Mouse (Mus musculus) left cerebral cortex, adult 11 months (tissue): ENCODE results near the gene Gm10570.

Experiments used
- DNase-seq: peaks from one replicate; pipeline ENCODE4 v3.0.0; 2022; ENCODE audit warnings: low spot score

Gm10570 gene

GRCm38 (mm10) chr4:130304746-130305145, 3.7 kb downstream of the Gm10570 start:
- no peak for DNase-seq

- no peak for DNase-seq
Measured at GRCm38 (mm10) chr4:130302285-130302870, 6.1 kb downstream of the Gm10570 start.

GRCm38 (mm10) chr4:130299629-130300018, 8.8 kb downstream of the Gm10570 start:
- DNase-seq = no peak

GRCm38 (mm10) chr4:130298877-130299628, 9.4 kb downstream of the Gm10570 start:
- DNase-seq = no peak

GRCm38 (mm10) chr4:130297123-130297529, 11.3 kb downstream of the Gm10570 start:
- DNase-seq = no peak

GRCm38 (mm10) chr4:130296243-130296965, 12.1 kb downstream of the Gm10570 start:
- DNase-seq = no peak

- DNase-seq = no peak
Measured at GRCm38 (mm10) chr4:130295047-130295745, 13.3 kb downstream of the Gm10570 start.

GRCm38 (mm10) chr4:130294513-130294912, 14.0 kb downstream of the Gm10570 start:
- no peak for DNase-seq

- peak; percentile 43 for DNase-seq
Measured at GRCm38 (mm10) chr4:130292271-130292670, 16.2 kb downstream of the Gm10570 start.

GRCm38 (mm10) chr4:130289824-130290223, 18.6 kb downstream of the Gm10570 start:
- DNase-seq = no peak

GRCm38 (mm10) chr4:130286531-130286930, 21.9 kb downstream of the Gm10570 start:
- no peak for DNase-seq

GRCm38 (mm10) chr4:130283826-130284225, 24.6 kb downstream of the Gm10570 start:
- no peak for DNase-seq

- no peak for DNase-seq
Measured at GRCm38 (mm10) chr4:130282856-130283255, 25.6 kb downstream of the Gm10570 start.

- no peak for DNase-seq
Measured at GRCm38 (mm10) chr4:130279105-130279504, 29.4 kb downstream of the Gm10570 start, which contains the start of gene Serinc2. Serinc2 (minus strand) TSS chr4:130279205.

- DNase-seq = no peak
Measured at GRCm38 (mm10) chr4:130276573-130277176, 31.8 kb downstream of the Gm10570 start.

GRCm38 (mm10) chr4:130275823-130276105, 32.7 kb downstream of the Gm10570 start:
- DNase-seq = no peak

- DNase-seq = no peak
Measured at GRCm38 (mm10) chr4:130275016-130275822, 33.3 kb downstream of the Gm10570 start.

- DNase-seq = no peak
Measured at GRCm38 (mm10) chr4:130274346-130275015, 34.0 kb downstream of the Gm10570 start.

GRCm38 (mm10) chr4:130273698-130274345, 34.7 kb downstream of the Gm10570 start:
- DNase-seq = peak; percentile 29
